Mouse (Mus musculus): Measurements from ENCODE around the gene Nfx1.

- peak; percentile 59 for TF ChIP-seq CTCF (IDR thresholded peaks at IDR 0.05; ENCODE audit: low read depth)
- TF ChIP-seq EP300 (IDR thresholded peaks at IDR 0.05; ENCODE audit: low read depth): no peak
Observed at GRCm38 (mm10) chr4:41028272-41028671, 57.6 kb downstream of the Nfx1 start.
